Mouse (Mus musculus): ENCODE data around the gene Map4k2. TPM values are rescaled to one million over a fixed set of nuclear protein-coding genes. Genes with fewer than 3 reads are reported as not detected.
A peak's percentile ranks its signal among the peaks of the same experiment; 100 is the strongest.

Gene Map4k2
- polyA plus RNA-seq, 1 experiment from 2014 or later: 5.2 TPM

DNA sequence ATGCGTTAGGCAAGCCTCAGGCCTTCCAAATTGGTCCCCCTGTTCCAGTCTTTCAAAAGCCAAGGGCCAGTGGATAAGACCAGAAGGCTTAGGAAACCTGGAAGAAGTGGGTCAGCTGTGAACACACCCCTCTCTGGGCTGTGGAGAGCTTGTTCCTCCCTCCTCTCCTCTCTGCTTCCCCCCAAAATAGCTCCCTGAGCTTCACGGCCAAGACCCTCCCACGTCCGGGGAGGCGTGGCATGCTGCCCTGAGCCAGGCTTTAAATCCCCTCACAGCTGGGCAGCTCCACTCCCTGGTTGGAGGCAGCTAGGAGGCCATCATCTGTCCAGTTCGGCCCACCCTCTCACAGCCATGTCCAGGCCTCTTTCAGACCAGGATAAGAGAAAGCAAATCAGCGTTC lies 43.2 kb downstream of the Map4k2 start, which contains the start of gene Pygm:
Gene Pygm (plus strand): TSS at position 272 of the 400 bp plus-strand sequence.
- Histone ChIP-seq H3K9me3 (ENCODE audit: control insufficient read depth, low read length) (no peaks in the 10 kb centered on the region), H3K36me3 (ENCODE audit: control insufficient read depth, insufficient read depth, low read length) (no peaks in the 10 kb centered on the region), H3K4me1 (replicated peaks; ENCODE audit: control insufficient read depth, insufficient read depth) (no peaks in the 10 kb centered on the region; the same call in 1 of the 2 replicates), H3K27ac (replicated peaks) (peak within 1 kb of the TSS; percentile 56), H3K9ac (ENCODE audit: low read length) (peak within 1 kb of the TSS; percentile 14; the same call in 1 of the 2 replicates), H3K4me2 (replicated peaks; ENCODE audit: low read depth) (peak within 1 kb of the TSS; percentile 44), H3K4me3 (ENCODE audit: low read depth, low read length) (peak within 1 kb of the TSS; percentile 10), H3K27me3 (ENCODE audit: control insufficient read depth, insufficient read depth, low read length) (no peaks in the 10 kb centered on the region)
- ATAC-seq (ENCODE audit: low FRiP score, low TSS enrichment) (peak; percentile 51; the same call in 1 of the 2 replicates), DNase-seq (ENCODE audit: low spot score) (peak; percentile 62)
- TF ChIP-seq CTCF (IDR thresholded peaks at IDR 0.05; ENCODE audit: low read depth) (peak; percentile 31), EP300 (optimal IDR thresholded peaks at IDR 0.05) (no peak)
- 16% methylated on average over 7 of the region's 7 CpGs for WGBS

DNA sequence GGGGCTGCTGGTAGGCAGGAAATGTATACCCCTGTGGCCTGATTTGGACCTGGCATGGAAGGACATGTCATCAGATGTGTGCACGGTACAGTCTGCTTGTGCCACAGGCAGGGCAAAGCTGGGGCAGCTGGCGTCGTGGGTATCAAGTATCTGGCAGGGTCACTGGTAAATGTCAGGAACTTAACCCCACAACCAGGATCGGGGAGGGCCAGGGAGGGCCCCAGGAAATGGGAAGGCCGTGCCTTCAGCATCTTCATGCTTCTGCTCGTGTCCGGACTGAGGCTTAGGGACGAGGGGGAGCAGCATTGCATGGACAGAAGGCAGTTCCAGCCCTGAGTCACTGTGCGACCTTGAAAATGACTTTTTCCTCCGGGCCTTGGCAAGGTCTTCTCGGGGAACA lies 44.0 kb downstream of the Map4k2 start:
- peak overlapping the region; percentile 44 for H3K4me2 ChIP-seq (replicated peaks; ENCODE audit: low read depth)
- no peaks in the 10 kb centered on the region; the same call in 1 of the 2 replicates for H3K4me1 ChIP-seq (replicated peaks; ENCODE audit: control insufficient read depth, insufficient read depth)
- no peaks in the 10 kb centered on the region for H3K36me3 ChIP-seq (ENCODE audit: control insufficient read depth, insufficient read depth, low read length)
- H3K27ac ChIP-seq (replicated peaks): no peak overlapping the region; the same call in 1 of the 2 replicates
- no peaks in the 10 kb centered on the region for H3K27me3 ChIP-seq (ENCODE audit: control insufficient read depth, insufficient read depth, low read length)
- peak overlapping the region; percentile 10 for H3K4me3 ChIP-seq (ENCODE audit: low read depth, low read length)
- ATAC-seq (ENCODE audit: low FRiP score, low TSS enrichment): no peak
- 61% methylated on average over 11 of the region's 11 CpGs for WGBS
- peak; percentile 14 for DNase-seq (ENCODE audit: low spot score)
- peak overlapping the region; percentile 14; the same call in 1 of the 2 replicates for H3K9ac ChIP-seq (ENCODE audit: low read length)
- no peak for TF ChIP-seq EP300 (optimal IDR thresholded peaks at IDR 0.05)
- TF ChIP-seq CTCF (IDR thresholded peaks at IDR 0.05; ENCODE audit: low read depth): no peak
- H3K9me3 ChIP-seq (ENCODE audit: control insufficient read depth, low read length): no peaks in the 10 kb centered on the region

DNA sequence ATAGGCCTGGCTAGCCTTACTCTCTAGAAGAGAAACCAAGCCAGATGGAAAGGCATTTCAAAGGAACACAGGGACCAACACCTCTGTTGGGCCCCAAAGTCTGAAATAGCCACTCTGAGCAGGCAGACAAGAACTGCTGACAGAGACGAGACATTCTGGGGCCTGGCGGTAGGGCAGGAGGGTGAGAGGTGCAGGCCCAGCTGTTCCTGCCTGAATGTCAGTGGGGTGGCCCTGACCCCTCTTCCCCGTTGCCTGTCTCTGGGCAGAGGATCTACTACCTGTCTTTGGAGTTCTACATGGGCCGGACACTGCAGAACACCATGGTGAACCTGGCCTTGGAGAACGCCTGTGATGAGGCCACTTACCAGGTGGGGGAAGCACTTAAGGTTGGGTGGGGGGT lies 44.5 kb downstream of the Map4k2 start:
- Histone ChIP-seq H3K27ac (replicated peaks) (no peak overlapping the region; the same call in 1 of the 2 replicates), H3K9me3 (ENCODE audit: control insufficient read depth, low read length) (no peaks in the 10 kb centered on the region), H3K36me3 (ENCODE audit: control insufficient read depth, insufficient read depth, low read length) (no peaks in the 10 kb centered on the region), H3K9ac (ENCODE audit: low read length) (no peak overlapping the region), H3K27me3 (ENCODE audit: control insufficient read depth, insufficient read depth, low read length) (no peaks in the 10 kb centered on the region), H3K4me1 (replicated peaks; ENCODE audit: control insufficient read depth, insufficient read depth) (no peaks in the 10 kb centered on the region; the same call in 1 of the 2 replicates), H3K4me3 (ENCODE audit: low read depth, low read length) (no peak overlapping the region; the same call in 1 of the 2 replicates), H3K4me2 (replicated peaks; ENCODE audit: low read depth) (peak overlapping the region; percentile 44)
- no peak for DNase-seq (ENCODE audit: low spot score)
- ATAC-seq (ENCODE audit: low FRiP score, low TSS enrichment): no peak
- TF ChIP-seq EP300 (optimal IDR thresholded peaks at IDR 0.05): no peak
- no peak for TF ChIP-seq CTCF (IDR thresholded peaks at IDR 0.05; ENCODE audit: low read depth)
- 80% methylated on average over 5 of the region's 5 CpGs for WGBS

GRCm38 (mm10) chr19:6385821-6386220 lies 44.9 kb downstream of the Map4k2 start:
- TF ChIP-seq CTCF (IDR thresholded peaks at IDR 0.05; ENCODE audit: low read depth): no peak
- TF ChIP-seq EP300 (optimal IDR thresholded peaks at IDR 0.05): no peak
- WGBS: 85% methylated on average over 7 of the region's 7 CpGs
- no peaks in the 10 kb centered on the region; the same call in 1 of the 2 replicates for H3K4me1 ChIP-seq (replicated peaks; ENCODE audit: control insufficient read depth, insufficient read depth)
- H3K27me3 ChIP-seq (ENCODE audit: control insufficient read depth, insufficient read depth, low read length): no peaks in the 10 kb centered on the region
- ATAC-seq (ENCODE audit: low FRiP score, low TSS enrichment) (no peak), DNase-seq (ENCODE audit: low spot score) (peak; percentile 13)
- H3K9ac ChIP-seq (ENCODE audit: low read length): no peak overlapping the region
- H3K4me3 ChIP-seq (ENCODE audit: low read depth, low read length): no peak overlapping the region
- no peak overlapping the region for H3K27ac ChIP-seq (replicated peaks)
- H3K36me3 ChIP-seq (ENCODE audit: control insufficient read depth, insufficient read depth, low read length): no peaks in the 10 kb centered on the region
- H3K9me3 ChIP-seq (ENCODE audit: control insufficient read depth, low read length): no peaks in the 10 kb centered on the region
- H3K4me2 ChIP-seq (replicated peaks; ENCODE audit: low read depth): no peak overlapping the region

DNA sequence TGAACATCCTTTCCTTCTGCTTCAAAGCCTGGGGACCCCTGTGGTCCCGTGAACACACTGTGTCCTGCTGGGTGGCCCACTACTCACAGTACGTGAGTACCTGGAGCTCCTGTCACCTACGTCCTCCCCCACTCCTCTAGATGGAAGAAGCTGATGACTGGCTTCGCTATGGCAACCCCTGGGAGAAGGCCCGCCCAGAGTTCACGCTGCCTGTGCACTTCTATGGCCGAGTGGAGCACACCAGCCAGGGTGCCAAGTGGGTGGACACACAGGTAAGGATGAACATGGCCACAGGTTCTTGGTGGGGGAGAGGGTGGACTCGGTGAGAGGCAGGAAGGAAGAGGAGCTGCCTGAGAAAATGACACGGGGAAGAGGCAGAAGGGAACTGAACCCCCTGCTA lies 45.3 kb downstream of the Map4k2 start:
- WGBS: 76% methylated on average over 9 of the region's 9 CpGs
- H3K4me3 ChIP-seq (ENCODE audit: low read depth, low read length): no peak overlapping the region
- no peaks in the 10 kb centered on the region for H3K36me3 ChIP-seq (ENCODE audit: control insufficient read depth, insufficient read depth, low read length)
- TF ChIP-seq EP300 (optimal IDR thresholded peaks at IDR 0.05): no peak
- TF ChIP-seq CTCF (IDR thresholded peaks at IDR 0.05; ENCODE audit: low read depth): no peak
- H3K4me1 ChIP-seq (replicated peaks; ENCODE audit: control insufficient read depth, insufficient read depth): no peaks in the 10 kb centered on the region; the same call in 1 of the 2 replicates
- H3K9ac ChIP-seq (ENCODE audit: low read length): no peak overlapping the region
- no peak overlapping the region for H3K4me2 ChIP-seq (replicated peaks; ENCODE audit: low read depth)
- no peak overlapping the region for H3K27ac ChIP-seq (replicated peaks)
- ATAC-seq (ENCODE audit: low FRiP score, low TSS enrichment) (no peak), DNase-seq (ENCODE audit: low spot score) (no peak)
- no peaks in the 10 kb centered on the region for H3K27me3 ChIP-seq (ENCODE audit: control insufficient read depth, insufficient read depth, low read length)
- H3K9me3 ChIP-seq (ENCODE audit: control insufficient read depth, low read length): no peaks in the 10 kb centered on the region

DNA sequence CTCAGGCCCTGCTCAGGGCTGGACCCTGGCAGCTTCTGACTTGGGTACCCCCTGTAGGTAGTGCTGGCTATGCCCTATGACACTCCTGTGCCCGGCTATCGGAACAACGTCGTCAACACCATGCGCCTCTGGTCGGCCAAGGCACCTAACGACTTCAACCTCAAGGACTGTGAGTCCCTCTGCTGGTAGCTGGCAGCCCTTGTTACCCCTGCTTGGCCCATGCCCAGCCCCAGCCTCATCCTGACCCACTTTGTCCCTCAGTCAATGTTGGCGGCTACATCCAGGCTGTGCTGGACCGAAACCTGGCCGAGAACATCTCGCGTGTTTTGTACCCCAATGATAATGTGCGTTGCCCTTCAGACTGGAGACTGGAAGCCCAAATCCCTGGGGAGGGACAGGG lies 47.1 kb downstream of the Map4k2 start:
- H3K4me3 ChIP-seq (ENCODE audit: low read depth, low read length): no peak overlapping the region
- H3K4me1 ChIP-seq (replicated peaks; ENCODE audit: control insufficient read depth, insufficient read depth): no peaks in the 10 kb centered on the region; the same call in 1 of the 2 replicates
- TF ChIP-seq CTCF (IDR thresholded peaks at IDR 0.05; ENCODE audit: low read depth): peak; percentile 27; the same call in 1 of the 2 replicates
- TF ChIP-seq EP300 (optimal IDR thresholded peaks at IDR 0.05): no peak
- no peak overlapping the region for H3K9ac ChIP-seq (ENCODE audit: low read length)
- 77% methylated on average over 13 of the region's 13 CpGs for WGBS
- ATAC-seq (ENCODE audit: low FRiP score, low TSS enrichment): no peak
- no peak overlapping the region for H3K4me2 ChIP-seq (replicated peaks; ENCODE audit: low read depth)
- no peak overlapping the region for H3K27ac ChIP-seq (replicated peaks)
- no peaks in the 10 kb centered on the region for H3K9me3 ChIP-seq (ENCODE audit: control insufficient read depth, low read length)
- no peak for DNase-seq (ENCODE audit: low spot score)
- H3K27me3 ChIP-seq (ENCODE audit: control insufficient read depth, insufficient read depth, low read length): no peaks in the 10 kb centered on the region
- no peaks in the 10 kb centered on the region for H3K36me3 ChIP-seq (ENCODE audit: control insufficient read depth, insufficient read depth, low read length)

Data from stomach, postnatal 0 days (tissue).